Mouse (Mus musculus) ES-E14 (cell line): ENCODE data around the gene Pip5kl1. TPM values are rescaled to one million over a fixed set of nuclear protein-coding genes. Genes with fewer than 3 reads are reported as not detected.

Experiments
- DNase-seq: peaks from one replicate; pipeline ENCODE4 v3.0.0-alpha.2; 2013; ENCODE audit warnings: low read depth, low spot score
- H3K27ac ChIP-seq: 2 replicates; pipeline ENCODE4 v1.5.1; 2012; ENCODE audit warnings: low read depth, mild to moderate bottlenecking, low read length, moderate library complexity, mixed read lengths; ENCODE audit not compliant: poor library complexity, insufficient read depth, severe bottlenecking
- H3K36me3 ChIP-seq: 2 replicates; pipeline ENCODE4 v1.6.1; 2012; ENCODE audit warnings: mild to moderate bottlenecking, low read length, moderate library complexity, mixed read lengths; ENCODE audit not compliant: control insufficient read depth, poor library complexity, insufficient read depth, severe bottlenecking
- H3K4me1 ChIP-seq, 2 experiments: fragments of 150-350 bp in 1 of 2; sonication (generic) in 1 of 2; 2 replicates each; pipeline ENCODE4 v1.6.1; 2012; ENCODE audit warnings: low read length in 2 of 2, mild to moderate bottlenecking in 1 of 2, mixed read lengths in 1 of 2; ENCODE audit not compliant: control insufficient read depth in 2 of 2, insufficient read depth in 2 of 2, poor library complexity in 1 of 2
- H3K4me3 ChIP-seq, 2 experiments: fragments of 150-350 bp in 1 of 2; sonication (generic) in 1 of 2; 2 replicates each; pipeline ENCODE4 v1.5.1; 2012; ENCODE audit warnings: low read length in 2 of 2, low read depth in 1 of 2, mild to moderate bottlenecking in 1 of 2, mixed read lengths in 1 of 2; ENCODE audit not compliant: insufficient read depth in 1 of 2, poor library complexity in 1 of 2, severe bottlenecking in 1 of 2
- H3K9ac ChIP-seq: 2 replicates; pipeline ENCODE4 v1.6.1; 2012; ENCODE audit warnings: low read depth, mild to moderate bottlenecking, low read length, mixed read lengths; ENCODE audit not compliant: poor library complexity, insufficient read depth, severe bottlenecking
- H3K9me3 ChIP-seq: fragments of 150-350 bp; sonication (generic); 2 replicates; pipeline ENCODE4 v1.6.1; 2012; ENCODE audit warnings: low read depth, mild to moderate bottlenecking, low read length; ENCODE audit not compliant: control insufficient read depth, insufficient read depth
- CHD2 ChIP-seq: IDR thresholded peaks from 2 replicates; pipeline ENCODE4 v1.6.1; 2014; ENCODE audit warnings: mild to moderate bottlenecking, low read depth, low read length, inconsistent platforms
- HCFC1 ChIP-seq: IDR thresholded peaks from 2 replicates; pipeline ENCODE4 v1.6.1; 2012; ENCODE audit warnings: low read length, inconsistent platforms, borderline replicate concordance; ENCODE audit not compliant: insufficient read depth
- MAFK ChIP-seq: IDR thresholded peaks from 2 replicates; pipeline ENCODE4 v1.6.1; 2014; ENCODE audit warnings: mild to moderate bottlenecking, low read depth, low read length, inconsistent platforms; ENCODE audit not compliant: insufficient read depth
- ZC3H11A ChIP-seq: IDR thresholded peaks from 2 replicates; pipeline ENCODE4 v1.6.1; 2012; ENCODE audit warnings: low read depth, mild to moderate bottlenecking, inconsistent platforms, low read length, borderline replicate concordance
- ZNF384 ChIP-seq: IDR thresholded peaks from 2 replicates; pipeline ENCODE4 v1.6.1; 2012; ENCODE audit warnings: low read depth, low read length, inconsistent platforms
- in situ Hi-C, 2 experiments: fragments of 600-800 bp; cut with MboI; formaldehyde crosslinking; loops; one replicate each; pipeline ENCODE4 v1.15.1; 2025; ENCODE audit warnings: low sequenced_read_pairs in 2 of 2, inconsistent platforms in 1 of 2; ENCODE audit not compliant: unreplicated experiment in 2 of 2
- total RNA-seq: library from RNA; depleted of rRNA; stranded (reverse); fragments of 300-350 nt; gene quantifications from 2 replicates; pipeline ENCODE4 v1.2.3, GENCODE M21; 2012

The Pip5kl1 gene
- total RNA-seq, 1 experiment, result 3.5 TPM

GRCm38 (mm10) chr2:32570698-32571494 is 3.7 kb upstream of the Pip5kl1 start, which contains the start of gene Dpm2:
Gene Dpm2, plus strand, starts transcription at chr2:32570858.
- Histone ChIP-seq H3K27ac (peak within 1 kb of the TSS; percentile 63), H3K9ac (peak within 1 kb of the TSS; percentile 90), H3K9me3 (no peaks in the 10 kb centered on the region), H3K4me3 (peak within 1 kb of the TSS; percentile 82 to 95), H3K36me3 (peaks cover 14% of the 10 kb centered on the region; the same call in 1 of the 2 replicates), H3K4me1 (peaks cover 0 to 6% of the 10 kb centered on the region in 2 experiments; a peak in 2 of 4 replicates)
- peak; percentile 90 for DNase-seq
- in situ Hi-C loops, result no loop called here
- TF ChIP-seq MAFK, result no peak
- peak; percentile 97 for TF ChIP-seq HCFC1

GRCm38 (mm10) chr2:32572196-32572595 is 2.4 kb upstream of the Pip5kl1 start:
- Histone ChIP-seq H3K36me3 (peaks cover 12% of the 10 kb centered on the region; the same call in 1 of the 2 replicates), H3K27ac (no peak overlapping the region), H3K9ac (no peak overlapping the region), H3K4me3 (no peak overlapping the region), H3K9me3 (no peaks in the 10 kb centered on the region), H3K4me1 (peaks cover 0 to 4% of the 10 kb centered on the region in 2 experiments; a peak in 2 of 4 replicates)
- TF ChIP-seq CHD2, result no peak
- TF ChIP-seq ZC3H11A, result no peak
- no peak for DNase-seq
- in situ Hi-C loops, result no loop called here

GRCm38 (mm10) chr2:32574901-32575585 is 446 bp downstream of the Pip5kl1 start:
- H3K4me1 ChIP-seq, result peaks cover 0 to 4% of the 10 kb centered on the region in 2 experiments; a peak in 2 of 4 replicates
- in situ Hi-C loops, result no loop called here
- no peak for TF ChIP-seq ZNF384
- TF ChIP-seq MAFK, result no peak
- no peak for TF ChIP-seq CHD2
- no peak for TF ChIP-seq HCFC1
- TF ChIP-seq ZC3H11A, result no peak
- peak overlapping the region; percentile 39; the same call in 1 of the 2 replicates for H3K9ac ChIP-seq
- H3K27ac ChIP-seq, result no peak overlapping the region
- H3K36me3 ChIP-seq, result peaks cover 7% of the 10 kb centered on the region; the same call in 1 of the 2 replicates
- H3K9me3 ChIP-seq, result no peaks in the 10 kb centered on the region
- peak overlapping the region; percentile 66 to 84 for H3K4me3 ChIP-seq
- DNase-seq, result peak; percentile 44

- Histone ChIP-seq H3K27ac (no peak within 1 kb of the TSS), H3K4me3 (peak within 1 kb of the TSS; percentile 66 to 84), H3K36me3 (peaks cover 7% of the 10 kb centered on the region; the same call in 1 of the 2 replicates), H3K4me1 (peaks cover 0 to 4% of the 10 kb centered on the region in 2 experiments; a peak in 2 of 4 replicates), H3K9me3 (no peaks in the 10 kb centered on the region), H3K9ac (peak within 1 kb of the TSS; percentile 44; the same call in 1 of the 2 replicates)
- TF ChIP-seq MAFK, result no peak
- TF ChIP-seq CHD2, result no peak
- TF ChIP-seq ZNF384, result no peak
- TF ChIP-seq HCFC1, result no peak
- TF ChIP-seq ZC3H11A, result no peak
- peak; percentile 67 for DNase-seq
- in situ Hi-C loops, result no loop called here
These were observed 1.1 kb downstream of the Pip5kl1 start, which contains the start of gene 9430097D07Rik for GRCm38 (mm10) chr2:32575586-32576160. Gene 9430097D07Rik, minus strand, starts transcription at chr2:32575684.
